Mouse (Mus musculus) bone marrow, adult 2 months (tissue): ENCODE results near the gene Oma1.

ENCODE experiments used
- CTCF ChIP-seq: fragments of 200-500 bp; IDR thresholded peaks from 2 replicates; pipeline ENCODE4 v1.5.1; 2011; ENCODE audit warnings: low read length, control low read depth; ENCODE audit not compliant: control insufficient read depth, insufficient read depth
- POLR2A ChIP-seq: fragments of 200-500 bp; IDR thresholded peaks from 2 replicates; pipeline ENCODE4 v1.6.1; 2011; ENCODE audit warnings: low read depth, mild to moderate bottlenecking, control low read depth, low read length, borderline replicate concordance; ENCODE audit not compliant: control insufficient read depth

- no peak for TF ChIP-seq CTCF
- TF ChIP-seq POLR2A: no peak
These were observed 27.1 kb downstream of the Oma1 start for GRCm38 (mm10) chr4:103340726-103341125.
